Mouse (Mus musculus): ENCODE data around the gene Slc19a3.

- TF ChIP-seq POLR2A (IDR thresholded peaks at IDR 0.05; ENCODE audit: borderline replicate concordance, control insufficient read depth, low read depth, low read length) (no peak), CTCF (IDR thresholded peaks at IDR 0.05; ENCODE audit: control insufficient read depth, insufficient read depth, low read length) (no peak)
Measured at GRCm38 (mm10) chr1:82977840-82978239, 60.4 kb downstream of the Slc19a3 start.
